Mouse (Mus musculus): ENCODE measurements around the gene Rap1gap.

The Rap1gap gene

GRCm38 (mm10) chr4:137664433-137664979 is at the start of gene Rap1gap:
Gene Rap1gap (plus strand): TSS chr4:137664726.
- no peak for DNase-seq (ENCODE audit: low read depth in 1 of 2, low spot score in 2 of 2)

DNA sequence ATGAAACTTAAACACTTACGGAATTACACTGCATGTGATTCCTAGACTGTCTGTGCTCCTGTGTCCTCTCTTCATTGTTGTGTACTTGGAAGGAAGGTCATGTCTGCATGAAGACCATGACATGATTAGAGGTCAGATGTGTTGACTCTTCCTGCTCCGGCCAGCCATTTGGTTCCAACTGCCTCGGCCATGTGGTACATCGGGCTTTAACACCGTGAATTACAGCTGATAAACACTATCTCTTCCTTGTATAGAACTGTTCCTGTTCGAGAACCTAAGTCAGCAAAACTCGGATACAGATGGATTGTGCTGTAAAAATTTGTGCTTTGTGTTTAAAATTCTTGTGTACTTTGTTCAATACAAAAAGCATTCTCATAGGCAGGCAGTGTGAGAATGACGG is 41.7 kb upstream of the Rap1gap start:
- no peak for DNase-seq (ENCODE audit: low read depth in 1 of 2, low spot score in 2 of 2)

DNA sequence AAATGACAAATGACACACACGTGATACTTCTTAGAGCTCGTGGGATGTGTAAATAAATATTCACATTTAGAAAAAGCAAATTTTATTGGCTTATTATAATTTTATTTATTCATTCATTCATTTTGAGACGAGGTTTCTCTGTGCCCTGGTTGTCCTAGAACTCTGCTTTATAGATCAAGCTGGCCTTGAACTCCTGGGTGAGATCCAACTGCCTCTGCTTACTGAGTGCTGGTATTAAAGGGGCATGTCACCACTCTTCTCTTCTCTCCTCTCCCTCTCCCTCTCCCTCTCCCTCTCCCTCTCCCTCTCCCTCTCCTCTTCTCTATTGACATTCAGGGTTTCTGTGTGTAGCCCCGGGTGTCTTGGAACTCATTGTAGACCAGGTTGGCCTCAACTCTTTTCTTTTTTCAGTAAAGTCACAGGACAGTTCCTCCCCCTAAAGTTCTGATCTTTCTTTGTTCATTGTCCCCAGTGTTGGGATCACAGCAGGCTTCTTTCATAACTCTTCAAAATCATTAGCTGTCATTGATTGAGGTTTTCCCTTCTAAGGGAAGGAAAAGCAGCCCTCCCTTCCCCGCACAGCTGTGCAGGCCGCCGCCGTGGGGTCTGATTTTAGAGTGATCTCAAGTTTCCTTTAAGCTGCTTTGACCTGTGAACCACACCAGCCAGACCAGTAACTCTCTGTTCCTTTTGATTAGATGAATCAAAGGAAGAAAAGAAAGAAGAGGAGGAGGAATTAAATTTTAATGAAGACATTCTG is 36.9 kb upstream of the Rap1gap start:
- DNase-seq (ENCODE audit: low read depth in 1 of 2, low spot score in 2 of 2): no peak

GRCm38 (mm10) chr4:137628400-137628799 is 36.1 kb upstream of the Rap1gap start:
- DNase-seq (ENCODE audit: low read depth in 1 of 2, low spot score in 2 of 2): no peak

- no peak for DNase-seq (ENCODE audit: low read depth in 1 of 2, low spot score in 2 of 2)
These were observed 35.2 kb upstream of the Rap1gap start for GRCm38 (mm10) chr4:137629354-137629753.

DNA sequence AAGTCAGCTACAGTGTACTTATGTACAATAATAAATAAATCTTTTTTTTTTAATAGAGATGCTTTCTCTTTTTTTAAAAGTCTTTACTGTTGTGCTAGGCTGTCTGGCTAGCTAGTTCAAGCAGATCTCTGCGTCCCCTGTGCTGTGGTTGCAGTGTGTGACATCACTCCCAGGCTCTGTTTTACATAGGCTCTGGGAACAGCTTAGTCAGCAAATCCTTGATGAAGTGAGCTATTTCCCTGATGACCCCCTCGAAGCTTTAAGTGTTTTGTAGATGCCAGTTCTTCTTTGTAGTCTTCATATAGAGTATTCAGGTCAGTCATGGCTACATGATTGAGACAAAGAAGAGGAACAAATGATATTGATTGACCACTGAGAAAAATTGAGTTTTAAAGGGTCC is 34.4 kb upstream of the Rap1gap start:
- no peak for DNase-seq (ENCODE audit: low read depth in 1 of 2, low spot score in 2 of 2)

GRCm38 (mm10) chr4:137631596-137631995 is 32.9 kb upstream of the Rap1gap start:
- DNase-seq (ENCODE audit: low read depth in 1 of 2, low spot score in 2 of 2): no peak

DNA sequence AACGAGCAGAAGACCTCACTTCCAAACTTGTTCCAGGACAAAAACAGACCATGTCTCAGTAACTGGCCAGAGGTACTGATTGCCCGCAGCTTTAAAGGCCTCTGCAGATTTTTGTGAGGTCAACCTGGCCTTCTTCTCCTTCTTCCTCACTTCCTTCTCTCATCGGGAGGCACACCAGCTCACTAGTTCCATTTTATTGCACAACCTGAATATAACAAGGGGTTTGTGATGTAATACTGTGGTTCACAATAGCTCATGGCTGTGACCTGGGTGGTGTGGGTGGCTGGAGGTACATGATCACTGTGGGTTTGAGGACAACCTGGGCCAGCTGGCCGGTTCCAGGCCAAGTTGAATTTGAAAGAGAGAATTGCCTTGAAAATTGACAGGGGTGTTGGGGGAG is 31.1 kb upstream of the Rap1gap start:
- DNase-seq (ENCODE audit: low read depth in 1 of 2, low spot score in 2 of 2): no peak

DNA sequence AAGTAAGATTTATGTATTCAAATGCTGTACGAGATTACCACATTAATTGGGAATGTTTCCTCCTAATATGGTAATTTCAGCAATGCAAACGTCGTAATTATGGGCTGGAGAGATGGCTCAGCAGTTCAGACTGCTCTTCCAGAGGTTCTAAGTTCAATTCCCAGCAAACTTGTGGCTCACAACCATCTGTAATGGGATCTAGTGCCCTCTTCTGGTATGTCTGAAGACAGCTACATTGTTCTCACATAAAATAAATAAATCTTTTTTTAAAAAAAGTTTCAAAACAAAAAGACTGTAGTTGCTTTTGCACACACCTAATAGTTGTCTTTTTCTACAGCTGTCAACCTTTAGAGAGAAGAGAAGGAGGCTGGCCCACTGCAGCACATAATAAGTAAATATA is 27.9 kb upstream of the Rap1gap start:
- DNase-seq (ENCODE audit: low read depth in 1 of 2, low spot score in 2 of 2): no peak

- no peak for DNase-seq (ENCODE audit: low read depth in 1 of 2, low spot score in 2 of 2)
These were observed 23.0 kb upstream of the Rap1gap start for GRCm38 (mm10) chr4:137641556-137641955.

- no peak for DNase-seq (ENCODE audit: low read depth in 1 of 2, low spot score in 2 of 2)
These were observed 22.4 kb upstream of the Rap1gap start for GRCm38 (mm10) chr4:137642101-137642500.

DNA sequence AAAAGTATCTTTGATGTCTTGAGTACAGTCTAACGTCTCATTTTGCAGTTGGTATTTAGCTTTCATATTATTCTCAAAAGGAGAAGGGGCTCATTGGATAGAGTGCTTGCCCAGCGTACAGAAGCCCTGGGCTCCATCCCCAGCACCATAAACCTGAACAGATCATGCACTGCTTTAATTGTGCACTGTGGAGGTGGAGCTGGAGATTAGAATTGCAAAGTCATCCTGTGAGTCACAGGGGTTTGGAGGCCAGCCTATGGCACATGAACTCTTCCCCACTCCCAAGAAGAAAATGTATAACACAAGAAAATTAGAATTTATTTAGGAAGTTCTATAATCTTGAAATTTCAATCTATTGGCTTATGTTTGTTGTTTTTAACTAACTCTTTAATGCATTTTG is 21.1 kb upstream of the Rap1gap start:
- DNase-seq (ENCODE audit: low read depth in 1 of 2, low spot score in 2 of 2): no peak

GRCm38 (mm10) chr4:137646262-137646661 is 18.3 kb upstream of the Rap1gap start:
- DNase-seq (ENCODE audit: low read depth in 1 of 2, low spot score in 2 of 2): no peak

DNA sequence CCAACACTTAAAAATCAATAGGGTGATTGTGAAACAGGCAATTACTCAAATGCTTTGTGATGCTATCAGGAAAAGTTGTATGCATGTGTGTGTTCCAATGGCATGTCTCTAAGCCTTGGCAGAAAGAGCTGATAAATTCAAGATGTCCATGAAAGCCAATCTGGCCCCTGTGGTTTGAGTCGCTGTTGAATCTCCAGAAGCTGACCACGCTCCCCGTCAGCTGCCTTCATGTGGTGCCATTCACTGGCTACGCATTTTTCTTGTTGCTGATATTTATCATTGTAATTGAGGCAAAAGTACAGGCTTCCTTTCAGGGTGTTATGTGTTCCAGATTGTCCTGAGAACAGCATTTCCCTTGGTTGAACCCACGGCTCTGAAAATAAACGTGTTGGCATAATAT is 16.9 kb upstream of the Rap1gap start:
- DNase-seq (ENCODE audit: low read depth in 1 of 2, low spot score in 2 of 2): no peak

- DNase-seq (ENCODE audit: low read depth in 1 of 2, low spot score in 2 of 2): no peak
These were observed 16.3 kb upstream of the Rap1gap start for GRCm38 (mm10) chr4:137648230-137648629.

GRCm38 (mm10) chr4:137650912-137651311 is 13.6 kb upstream of the Rap1gap start:
- DNase-seq (ENCODE audit: low read depth in 1 of 2, low spot score in 2 of 2): no peak

- DNase-seq (ENCODE audit: low read depth in 1 of 2, low spot score in 2 of 2): no peak
These were observed 11.6 kb upstream of the Rap1gap start for GRCm38 (mm10) chr4:137652835-137653346.

DNA sequence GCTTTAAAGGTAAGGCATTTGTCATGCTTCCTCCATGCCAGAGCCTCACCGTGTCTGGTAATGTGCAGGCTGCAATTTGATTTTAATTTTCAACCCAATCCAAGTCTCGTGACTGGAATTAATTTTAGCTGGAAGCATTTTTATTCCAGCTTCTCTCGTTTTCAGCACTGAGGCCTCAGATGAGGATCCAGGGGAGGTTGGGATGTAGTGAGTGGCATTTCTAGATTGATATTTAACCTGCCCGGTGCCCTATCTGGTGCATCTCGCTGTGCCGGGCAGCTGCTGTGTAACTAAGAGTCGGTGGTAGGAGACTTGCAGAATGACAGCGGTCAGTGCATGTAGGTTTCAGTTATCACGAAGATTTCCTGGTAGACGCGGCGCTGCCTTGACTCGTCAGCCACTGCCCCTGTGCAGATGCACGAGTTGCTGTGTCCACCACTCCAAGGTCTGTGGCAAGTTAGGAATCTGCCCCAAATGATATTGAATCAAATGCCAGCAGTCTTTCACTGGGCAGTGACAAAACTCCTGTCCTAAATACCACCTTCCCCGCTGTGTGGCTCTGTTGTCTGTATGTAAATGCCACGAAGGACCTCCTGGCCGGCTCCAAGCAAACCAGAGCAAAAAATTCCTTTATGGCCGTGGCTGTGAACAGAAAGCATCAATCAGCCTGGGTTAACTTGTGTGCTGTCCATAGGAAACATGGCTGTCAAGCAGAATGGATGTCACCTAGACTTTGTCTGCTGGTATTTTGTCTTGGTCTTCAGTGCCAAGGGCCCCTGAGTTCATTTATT is 9.1 kb upstream of the Rap1gap start:
- no peak for DNase-seq (ENCODE audit: low read depth in 1 of 2, low spot score in 2 of 2)

DNA sequence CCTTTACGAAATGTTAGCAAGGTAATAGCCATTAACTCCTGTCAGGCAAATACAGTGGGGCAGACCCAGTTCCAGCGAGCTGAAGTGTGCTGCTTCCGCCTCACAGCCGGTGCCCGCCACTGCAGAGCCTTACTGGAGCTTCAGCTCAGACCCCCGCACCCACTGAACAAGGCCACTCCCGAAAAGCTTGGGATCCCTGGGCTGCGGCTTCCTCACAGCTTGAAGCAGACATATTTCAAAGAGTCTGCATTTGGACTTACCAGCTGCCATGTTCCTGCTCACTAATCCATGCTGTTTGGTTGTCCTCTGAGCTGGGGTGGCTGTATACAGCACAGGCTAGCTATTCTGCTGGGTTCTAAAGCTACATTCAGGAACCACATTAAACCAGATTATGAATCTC is 6.9 kb upstream of the Rap1gap start:
- no peak for DNase-seq (ENCODE audit: low read depth in 1 of 2, low spot score in 2 of 2)

GRCm38 (mm10) chr4:137659541-137659940 is 5.0 kb upstream of the Rap1gap start:
- DNase-seq (ENCODE audit: low read depth in 1 of 2, low spot score in 2 of 2): no peak

- no peak for DNase-seq (ENCODE audit: low read depth in 1 of 2, low spot score in 2 of 2)
These were observed 4.0 kb upstream of the Rap1gap start for GRCm38 (mm10) chr4:137660364-137661077.
